Mouse (Mus musculus) lung, postnatal 0 days (tissue): ENCODE results near the gene Gm49378. TPM values are rescaled to one million over a fixed set of nuclear protein-coding genes. Genes with fewer than 3 reads are reported as not detected.
A peak's percentile ranks its signal among the peaks of the same experiment; 100 is the strongest.

Source experiments
- ATAC-seq: fragments of 200-750 bp; cut with Nextera tagmentation; 2 replicates; pipeline ENCODE4 v1.8.0; 2017; ENCODE audit warnings: moderate library complexity
- DNase-seq: peaks from one replicate; pipeline ENCODE4 v3.0.0-alpha.2; 2016; ENCODE audit warnings: low spot score
- H3K27ac ChIP-seq: fragments of 300-500 bp; sonication (generic); 2 replicates; pipeline ENCODE4 v1.5.1; 2014; ENCODE audit warnings: antibody characterized with exemption, mild to moderate bottlenecking, low read length, mixed read lengths
- H3K27me3 ChIP-seq: fragments of 300-500 bp; sonication (generic); replicated peaks from 2 replicates; pipeline ENCODE4 v1.6.1; 2014; ENCODE audit warnings: low read length, mixed read lengths; ENCODE audit not compliant: insufficient read depth
- H3K36me3 ChIP-seq: fragments of 300-500 bp; sonication (generic); 2 replicates; pipeline ENCODE4 v1.6.1; 2014; ENCODE audit warnings: low read length, mixed read lengths; ENCODE audit not compliant: insufficient read depth
- H3K4me1 ChIP-seq: fragments of 300-500 bp; sonication (generic); 2 replicates; pipeline ENCODE4 v1.6.1; 2014; ENCODE audit warnings: antibody characterized with exemption, low read depth, low read length, mixed read lengths; ENCODE audit not compliant: insufficient read depth
- H3K4me2 ChIP-seq: fragments of 300-500 bp; sonication (generic); replicated peaks from 2 replicates; pipeline ENCODE4 v1.6.1; 2014; ENCODE audit warnings: low read depth, mild to moderate bottlenecking, low read length, moderate library complexity, mixed read lengths
- H3K4me3 ChIP-seq: fragments of 300-500 bp; sonication (generic); 2 replicates; pipeline ENCODE4 v1.5.1; 2014; ENCODE audit warnings: low read depth, low read length
- H3K9ac ChIP-seq: fragments of 300-500 bp; sonication (generic); replicated peaks from 2 replicates; pipeline ENCODE4 v1.6.1; 2014; ENCODE audit warnings: low read depth, mild to moderate bottlenecking
- H3K9me3 ChIP-seq: fragments of 300-500 bp; sonication (generic); 2 replicates; pipeline ENCODE4 v1.6.1; 2016; ENCODE audit warnings: low read length, mixed read lengths
- CTCF ChIP-seq: IDR thresholded peaks from 2 replicates; pipeline ENCODE4 v1.5.1; 2016; ENCODE audit warnings: antibody characterized with exemption, mild to moderate bottlenecking
- EP300 ChIP-seq: IDR thresholded peaks from 2 replicates; pipeline ENCODE4 v1.6.1; 2016; ENCODE audit warnings: antibody characterized with exemption, mild to moderate bottlenecking, control low read depth
- WGBS: fragments of 180-500 bp; shearing (Covaris S2); extraction: QIAGEN DNeasy Blood & Tissue Kit; methylation state at CpG from one replicate; pipeline ENCODE4 v1.1.7; 2014; 5-methylcytosine and 5-hydroxymethylcytosine counted together
- polyA plus RNA-seq: library from polyadenylated mRNA; unstranded; fragments of >200 nt; fragmentation: Nextera tagmentation; extraction: Ambion mirVana; gene quantifications from 2 replicates; pipeline ENCODE4 v1.2.1, GENCODE M21; 2015

The Gm49378 gene
- polyA plus RNA-seq, 1 experiment from 2014 or later: 1.2 TPM

GRCm38 (mm10) chr14:55589771-55590448 lies 47.8 kb downstream of the Gm49378 start:
- Histone ChIP-seq H3K36me3 (peaks cover 9% of the 10 kb centered on the region; the same call in 1 of the 2 replicates), H3K27me3 (no peaks in the 10 kb centered on the region), H3K9ac (peak overlapping the region; percentile 63), H3K4me2 (peak overlapping the region; percentile 94), H3K27ac (peak overlapping the region; percentile 84), H3K4me3 (peak overlapping the region; percentile 91), H3K4me1 (peaks cover 10% of the 10 kb centered on the region), H3K9me3 (no peaks in the 10 kb centered on the region)
- DNase-seq: no peak
- no peak for ATAC-seq
- no peak for TF ChIP-seq CTCF
- TF ChIP-seq EP300: no peak
- WGBS: 75% methylated on average over 11 of the region's 11 CpGs

- Histone ChIP-seq H3K27me3 (no peaks in the 10 kb centered on the region), H3K36me3 (peaks cover 6% of the 10 kb centered on the region; the same call in 1 of the 2 replicates), H3K27ac (no peak overlapping the region), H3K4me1 (peaks cover 10% of the 10 kb centered on the region), H3K4me2 (no peak overlapping the region), H3K9me3 (no peaks in the 10 kb centered on the region), H3K9ac (no peak overlapping the region), H3K4me3 (no peak overlapping the region)
- ATAC-seq: no peak
- DNase-seq: no peak
- TF ChIP-seq EP300 (no peak), CTCF (no peak)
- WGBS: 94% methylated on average over 5 of the region's 5 CpGs
Measured at GRCm38 (mm10) chr14:55589271-55589670, 48.4 kb downstream of the Gm49378 start.

- no peak overlapping the region for H3K4me2 ChIP-seq
- H3K9me3 ChIP-seq: no peaks in the 10 kb centered on the region
- TF ChIP-seq EP300 (no peak), CTCF (no peak)
- no peak overlapping the region for H3K27ac ChIP-seq
- H3K36me3 ChIP-seq: peaks cover 9% of the 10 kb centered on the region; the same call in 1 of the 2 replicates
- ATAC-seq: no peak
- H3K4me1 ChIP-seq: peaks cover 4% of the 10 kb centered on the region; the same call in 1 of the 2 replicates
- WGBS: 91% methylated on average over 2 of the region's 2 CpGs
- no peak for DNase-seq
- no peaks in the 10 kb centered on the region for H3K27me3 ChIP-seq
- no peak overlapping the region for H3K4me3 ChIP-seq
- no peak overlapping the region for H3K9ac ChIP-seq
Measured at GRCm38 (mm10) chr14:55586149-55586548, 51.5 kb downstream of the Gm49378 start.

GRCm38 (mm10) chr14:55585566-55585960 lies 52.1 kb downstream of the Gm49378 start:
- peak; percentile 18 for ATAC-seq
- peak overlapping the region; percentile 81 for H3K4me2 ChIP-seq
- WGBS: 48% methylated on average over 6 of the region's 6 CpGs
- H3K9me3 ChIP-seq: no peaks in the 10 kb centered on the region
- H3K36me3 ChIP-seq: peaks cover 12% of the 10 kb centered on the region; the same call in 1 of the 2 replicates
- no peak for TF ChIP-seq EP300
- no peak for TF ChIP-seq CTCF
- no peaks in the 10 kb centered on the region for H3K27me3 ChIP-seq
- H3K9ac ChIP-seq: no peak overlapping the region
- no peak for DNase-seq
- peak overlapping the region; percentile 47; the same call in 1 of the 2 replicates for H3K27ac ChIP-seq
- H3K4me3 ChIP-seq: peak overlapping the region; percentile 57
- H3K4me1 ChIP-seq: peaks cover 4% of the 10 kb centered on the region; the same call in 1 of the 2 replicates

GRCm38 (mm10) chr14:55584702-55585565 lies 52.8 kb downstream of the Gm49378 start, which contains the start of gene Emc9:
Emc9 (minus strand) TSS chr14:55585302.
- H3K4me1 ChIP-seq: no peaks in the 10 kb centered on the region; the same call in 1 of the 2 replicates
- TF ChIP-seq CTCF (peak; percentile 7; the same call in 1 of the 2 replicates), EP300 (no peak)
- peak within 1 kb of the TSS; percentile 81 for H3K4me2 ChIP-seq
- peaks cover 18% of the 10 kb centered on the region; the same call in 1 of the 2 replicates for H3K36me3 ChIP-seq
- H3K4me3 ChIP-seq: peak within 1 kb of the TSS; percentile 57
- DNase-seq: peak; percentile 91
- ATAC-seq: peak; percentile 95
- H3K27ac ChIP-seq: peak within 1 kb of the TSS; percentile 47; the same call in 1 of the 2 replicates
- H3K9ac ChIP-seq: peak within 1 kb of the TSS; percentile 43; the same call in 1 of the 2 replicates
- WGBS: 5% methylated on average over 42 of the region's 43 CpGs
- H3K27me3 ChIP-seq: no peaks in the 10 kb centered on the region
- H3K9me3 ChIP-seq: no peaks in the 10 kb centered on the region

- Histone ChIP-seq H3K27me3 (no peaks in the 10 kb centered on the region), H3K4me1 (no peaks in the 10 kb centered on the region; the same call in 1 of the 2 replicates), H3K9ac (no peak overlapping the region), H3K4me3 (peak overlapping the region; percentile 57), H3K9me3 (no peaks in the 10 kb centered on the region), H3K36me3 (peaks cover 18% of the 10 kb centered on the region; the same call in 1 of the 2 replicates), H3K4me2 (peak overlapping the region; percentile 81), H3K27ac (no peak overlapping the region)
- DNase-seq: no peak
- 38% methylated on average over 5 of the region's 5 CpGs for WGBS
- TF ChIP-seq CTCF: no peak
- TF ChIP-seq EP300: no peak
- ATAC-seq: no peak
Measured at GRCm38 (mm10) chr14:55584303-55584701, 53.4 kb downstream of the Gm49378 start.
